Mouse (Mus musculus) liver, embryonic 14.5 days (tissue): Measurements from ENCODE around the gene Gm47995.

ENCODE experiments used
- CTCF ChIP-seq: IDR thresholded peaks from 2 replicates; pipeline ENCODE4 v1.5.1; 2016; ENCODE audit warnings: antibody characterized with exemption, low read depth, control low read depth
- EP300 ChIP-seq: IDR thresholded peaks from 2 replicates; pipeline ENCODE4 v1.6.1; 2016; ENCODE audit warnings: antibody characterized with exemption, low read depth

DNA sequence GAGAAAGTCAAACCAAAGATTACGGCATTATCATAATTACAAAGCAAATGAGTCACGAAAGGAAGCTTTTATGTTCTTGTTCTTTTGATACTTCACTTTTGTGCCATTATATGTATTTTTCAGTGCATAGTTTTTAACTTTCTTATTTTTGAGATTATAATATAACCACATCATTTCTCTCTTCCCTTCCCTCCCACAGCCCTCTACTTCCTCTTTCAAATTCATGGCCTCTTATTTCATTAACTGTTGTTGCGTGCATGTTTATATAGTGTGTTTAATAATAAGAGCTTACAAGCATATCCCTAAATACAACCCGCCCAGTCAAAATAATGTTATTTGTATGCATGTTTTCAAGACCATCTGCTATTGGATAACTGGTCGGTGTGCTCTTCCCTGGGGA lies 20.8 kb downstream of the Gm47995 start:
- TF ChIP-seq CTCF (no peak), EP300 (no peak)
